Mouse (Mus musculus): ENCODE data around the gene Adamts6.

Adamts6 gene

DNA sequence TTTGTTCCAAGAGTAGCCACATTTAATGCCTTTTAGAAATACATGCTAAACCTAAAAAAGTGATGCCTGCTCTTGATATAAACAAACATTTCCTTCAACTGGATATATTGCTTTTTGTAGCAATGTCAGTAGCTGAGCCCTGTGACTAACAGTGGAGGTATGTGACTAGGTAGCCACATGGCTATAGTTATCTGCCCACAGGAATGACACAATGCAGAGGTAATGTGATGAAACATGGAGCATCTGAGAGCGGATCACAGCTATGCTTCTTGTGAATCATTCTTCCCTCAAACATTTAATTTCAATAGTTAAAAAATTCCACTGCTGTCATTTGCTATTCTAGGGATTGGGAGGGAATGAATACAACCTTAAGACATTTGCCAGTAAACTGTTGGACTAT, 172.7 kb downstream of the Adamts6 start:
- DNase-seq (ENCODE audit: low read depth, low spot score) = no peak

DNA sequence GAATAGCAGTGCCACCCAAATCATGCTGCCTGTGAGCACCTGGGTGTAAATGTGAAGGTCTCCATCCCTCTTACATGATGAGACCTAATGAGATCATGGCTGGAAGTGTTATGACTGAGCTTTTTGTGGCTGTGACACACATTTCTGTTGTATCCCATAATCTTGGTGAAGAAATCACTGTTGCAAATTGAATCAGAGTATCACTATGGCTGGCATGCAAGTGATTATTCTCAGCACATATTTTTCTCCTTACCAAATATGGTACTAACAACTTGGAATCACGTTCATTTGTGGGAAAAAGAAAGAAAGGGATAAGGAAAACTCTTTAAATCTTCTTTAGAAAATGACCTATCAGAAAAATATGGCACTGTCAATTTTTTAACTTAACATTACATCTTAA, 180.4 kb downstream of the Adamts6 start:
- no peak for DNase-seq (ENCODE audit: low read depth, low spot score)

DNA sequence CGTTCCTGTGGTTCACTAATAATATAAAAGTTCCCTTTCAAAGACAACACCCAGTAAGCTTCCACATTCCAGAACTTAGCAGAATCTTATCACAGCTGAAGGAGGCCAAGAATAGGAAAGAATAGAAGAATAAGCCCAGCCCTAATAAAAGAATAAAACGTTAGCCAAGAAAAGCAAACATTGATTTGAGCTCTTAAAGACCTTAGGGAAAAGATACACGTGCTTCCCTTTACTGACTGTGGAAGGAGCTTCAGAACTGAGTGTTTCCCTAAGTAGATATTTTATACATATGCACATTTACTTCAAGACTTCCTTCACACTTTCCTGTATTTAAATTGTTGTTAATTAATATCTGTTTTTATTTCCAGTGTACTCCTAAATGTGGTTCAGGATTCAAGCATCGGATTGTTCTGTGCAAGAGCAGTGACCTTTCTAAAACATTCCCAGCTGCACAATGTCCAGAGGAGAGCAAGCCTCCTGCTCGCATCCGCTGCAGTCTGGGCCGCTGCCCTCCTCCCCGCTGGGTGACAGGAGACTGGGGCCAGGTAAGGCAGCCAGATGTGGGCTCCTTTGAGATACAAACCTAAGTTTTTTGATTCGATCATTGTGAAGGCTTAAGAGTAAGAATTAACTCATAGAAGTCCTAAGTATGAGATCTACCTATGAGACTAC, 188.8 kb downstream of the Adamts6 start:
- no peak for DNase-seq (ENCODE audit: low read depth, low spot score)

DNA sequence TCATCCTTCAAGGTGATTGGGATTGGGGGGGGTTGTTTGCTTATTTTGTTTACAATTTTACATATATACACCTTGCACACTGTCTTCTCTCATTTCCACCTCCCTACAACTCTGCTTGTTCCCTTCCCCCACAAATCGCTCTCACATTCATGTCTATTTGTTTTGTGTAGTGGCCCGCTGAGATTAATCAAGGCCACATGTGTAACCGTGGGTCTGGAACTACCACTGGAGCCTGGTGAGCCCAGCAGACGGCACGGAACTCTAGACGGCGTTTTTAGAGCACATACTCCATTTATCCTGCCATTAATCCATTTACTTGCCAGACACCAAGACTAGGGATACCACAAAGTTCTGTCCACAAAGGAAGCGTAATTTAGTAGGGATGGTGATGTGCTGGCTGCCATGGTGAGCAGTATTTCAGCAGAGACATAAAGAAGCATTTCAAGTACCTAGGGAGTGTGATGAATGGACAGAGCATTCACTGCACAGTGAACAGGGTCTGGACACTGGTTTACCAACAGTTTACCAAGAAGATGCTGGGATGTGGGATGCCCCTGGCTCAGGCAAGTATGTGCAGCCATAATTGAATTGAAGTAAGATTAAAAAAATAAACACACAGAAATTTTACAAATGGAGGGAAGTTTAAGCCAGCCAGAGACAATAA, 194.9 kb downstream of the Adamts6 start:
- DNase-seq (ENCODE audit: low read depth, low spot score) = no peak

DNA sequence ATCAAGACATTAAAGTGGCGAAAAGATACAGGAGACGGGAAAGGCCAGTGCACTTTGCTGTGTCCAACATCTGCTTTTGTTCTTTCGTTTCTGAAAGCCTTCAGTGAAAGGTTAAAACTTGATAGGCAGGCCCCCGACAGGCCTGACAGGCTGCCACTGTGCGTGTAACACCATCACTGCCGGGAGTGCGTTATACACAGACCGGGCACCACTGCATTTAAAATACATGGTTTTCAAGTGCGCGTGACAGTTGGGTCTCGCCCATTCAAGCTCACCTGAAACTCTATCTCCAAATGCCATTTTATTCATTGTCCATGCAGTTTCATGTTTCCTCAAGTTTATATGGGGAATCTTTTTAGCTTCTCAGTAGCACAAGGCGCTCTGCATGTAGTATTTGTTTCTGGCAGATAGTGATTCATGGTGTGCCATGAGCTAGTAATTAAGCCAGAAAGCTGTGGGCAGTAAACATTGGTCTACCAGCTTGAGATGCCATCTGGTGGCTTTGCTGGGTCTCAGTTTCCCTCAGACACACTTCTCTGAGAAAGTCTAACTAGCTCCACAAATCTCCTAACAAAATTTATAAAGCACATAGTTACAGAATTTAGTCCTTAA, 195.6 kb downstream of the Adamts6 start:
- no peak for DNase-seq (ENCODE audit: low read depth, low spot score)

DNA sequence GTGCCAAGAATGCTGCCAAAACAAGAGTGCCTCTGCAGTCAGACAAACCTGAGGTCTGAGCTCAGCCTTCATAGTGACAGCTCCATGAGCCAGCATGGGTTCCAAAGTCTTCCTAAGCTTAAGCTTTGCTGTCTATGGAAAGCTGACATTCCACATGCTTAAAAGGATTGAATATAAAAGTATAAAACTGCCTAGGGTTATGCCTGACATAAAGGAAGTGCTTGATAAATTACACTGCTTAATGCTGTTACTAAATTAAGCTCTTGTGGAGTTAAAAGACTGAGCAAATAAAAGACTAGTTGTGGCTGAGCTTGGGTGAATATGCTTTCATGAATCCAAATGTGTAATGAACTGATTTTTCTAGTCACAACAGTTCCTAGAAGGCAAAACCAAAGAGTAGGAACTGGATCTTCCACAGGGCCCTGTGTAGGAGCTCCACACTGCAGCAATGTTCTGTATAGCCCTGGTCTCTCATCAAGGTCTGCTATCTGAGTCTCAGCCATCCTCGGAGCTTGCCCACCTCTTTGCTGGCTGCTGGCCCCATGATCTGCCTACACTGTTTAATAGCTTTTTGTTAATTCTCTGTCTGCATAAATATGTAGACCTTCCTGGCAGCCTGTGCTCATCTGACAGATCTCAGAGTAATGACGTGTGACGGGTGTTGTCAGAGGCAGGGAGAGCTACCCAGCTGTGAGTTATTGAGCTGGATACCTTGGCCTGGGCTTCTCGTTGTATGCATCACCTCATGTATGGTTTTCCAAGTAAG, 203.6 kb downstream of the Adamts6 start:
- no peak for DNase-seq (ENCODE audit: low read depth, low spot score)

- DNase-seq (ENCODE audit: low read depth, low spot score) = no peak
Measured at GRCm38 (mm10) chr13:104493466-104493993, 205.9 kb downstream of the Adamts6 start.

DNA sequence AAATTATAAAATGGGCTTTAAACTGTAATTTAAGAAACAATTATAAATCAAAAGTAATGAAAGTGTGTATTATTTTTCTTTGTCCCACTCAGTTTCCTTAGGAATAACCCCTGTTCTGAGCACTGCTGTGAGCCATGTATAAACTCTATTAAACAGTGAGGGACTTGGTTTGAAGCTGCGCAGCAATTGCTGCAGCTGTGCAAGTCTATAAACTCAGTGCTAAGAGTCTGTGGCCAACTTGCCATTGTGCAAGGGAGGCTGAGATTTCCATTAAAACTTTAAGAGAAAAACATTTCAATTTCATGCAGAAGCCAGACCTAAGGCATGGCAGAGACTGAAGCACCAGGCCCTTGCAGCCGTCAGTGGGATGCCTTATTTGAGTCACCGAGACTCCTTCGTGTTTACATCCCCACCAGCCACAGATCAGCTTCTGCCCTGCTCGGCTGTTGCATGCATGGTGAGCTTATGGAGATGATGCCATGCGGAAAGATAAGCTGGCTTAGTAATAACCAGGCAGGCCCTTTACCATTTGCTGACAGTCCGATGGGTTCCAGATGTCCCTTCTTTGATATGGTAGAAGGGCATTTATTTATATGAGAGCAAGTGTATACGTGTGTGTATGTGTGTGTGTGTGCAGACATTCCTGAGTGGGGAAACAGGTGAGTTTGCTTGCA, 206.7 kb downstream of the Adamts6 start:
- DNase-seq (ENCODE audit: low read depth, low spot score) = no peak

DNA sequence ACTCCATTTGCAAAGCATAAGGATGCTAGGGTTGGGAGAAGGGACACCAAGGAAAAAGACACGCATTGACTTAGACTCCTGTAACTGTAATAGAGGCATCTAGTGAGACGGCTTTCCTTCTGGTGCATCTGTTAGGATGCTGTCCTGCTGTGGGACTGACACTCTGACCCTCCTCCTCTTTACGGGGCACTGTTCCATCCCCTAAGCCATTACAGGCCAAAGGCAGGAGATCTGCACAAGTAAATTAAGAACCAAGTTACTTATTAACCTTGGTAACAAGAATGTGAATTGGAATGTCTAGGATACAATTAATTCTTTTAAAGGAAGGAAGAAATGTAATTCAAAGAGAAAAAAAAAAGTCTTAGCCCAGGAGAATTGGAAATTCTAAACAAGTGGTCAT, 210.0 kb downstream of the Adamts6 start:
- DNase-seq (ENCODE audit: low read depth, low spot score) = no peak

DNA sequence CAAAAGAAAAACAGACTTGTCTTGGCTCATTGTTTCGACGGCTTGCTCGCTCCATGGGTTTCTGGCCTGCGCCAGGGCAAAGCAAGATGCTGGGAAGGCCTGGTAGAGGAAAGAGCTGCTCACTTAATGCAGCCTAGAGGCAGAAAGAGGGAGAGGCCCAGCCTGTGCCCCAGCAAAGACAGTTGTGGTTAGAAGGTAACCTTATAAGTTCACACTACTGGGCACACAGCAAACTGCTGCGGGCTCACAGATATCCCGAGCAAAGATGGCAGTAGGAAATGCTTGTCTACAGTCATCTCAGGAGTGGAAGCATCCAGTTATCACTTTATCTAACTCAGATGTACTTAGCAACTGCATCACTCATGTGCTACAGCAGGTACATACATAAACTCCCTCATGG, 211.0 kb downstream of the Adamts6 start:
- DNase-seq (ENCODE audit: low read depth, low spot score) = no peak

- DNase-seq (ENCODE audit: low read depth, low spot score) = no peak
Measured at GRCm38 (mm10) chr13:104499116-104500040, 211.7 kb downstream of the Adamts6 start.

DNA sequence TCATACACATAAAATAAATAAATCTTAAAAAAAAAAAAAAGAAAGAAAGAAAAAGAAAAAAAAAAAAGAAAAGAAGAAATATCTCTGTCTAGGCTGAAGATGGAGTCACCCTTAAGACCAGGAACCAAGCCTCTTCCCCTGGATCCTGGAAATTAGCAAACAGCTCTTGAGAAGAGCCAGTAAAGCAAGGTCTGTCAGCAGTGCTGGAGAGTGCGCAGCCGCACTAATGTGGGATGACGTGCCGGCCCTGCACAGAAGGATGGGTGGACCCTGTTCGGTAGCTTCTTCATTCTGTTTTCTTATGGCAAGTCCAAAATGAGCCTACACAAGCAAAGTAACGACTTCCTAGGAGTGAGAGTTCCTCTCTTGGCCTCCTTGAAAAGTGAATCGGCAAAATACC, 214.8 kb downstream of the Adamts6 start:
- DNase-seq (ENCODE audit: low read depth, low spot score) = no peak

- no peak for DNase-seq (ENCODE audit: low read depth, low spot score)
Measured at GRCm38 (mm10) chr13:104504043-104504442, 216.4 kb downstream of the Adamts6 start.

DNA sequence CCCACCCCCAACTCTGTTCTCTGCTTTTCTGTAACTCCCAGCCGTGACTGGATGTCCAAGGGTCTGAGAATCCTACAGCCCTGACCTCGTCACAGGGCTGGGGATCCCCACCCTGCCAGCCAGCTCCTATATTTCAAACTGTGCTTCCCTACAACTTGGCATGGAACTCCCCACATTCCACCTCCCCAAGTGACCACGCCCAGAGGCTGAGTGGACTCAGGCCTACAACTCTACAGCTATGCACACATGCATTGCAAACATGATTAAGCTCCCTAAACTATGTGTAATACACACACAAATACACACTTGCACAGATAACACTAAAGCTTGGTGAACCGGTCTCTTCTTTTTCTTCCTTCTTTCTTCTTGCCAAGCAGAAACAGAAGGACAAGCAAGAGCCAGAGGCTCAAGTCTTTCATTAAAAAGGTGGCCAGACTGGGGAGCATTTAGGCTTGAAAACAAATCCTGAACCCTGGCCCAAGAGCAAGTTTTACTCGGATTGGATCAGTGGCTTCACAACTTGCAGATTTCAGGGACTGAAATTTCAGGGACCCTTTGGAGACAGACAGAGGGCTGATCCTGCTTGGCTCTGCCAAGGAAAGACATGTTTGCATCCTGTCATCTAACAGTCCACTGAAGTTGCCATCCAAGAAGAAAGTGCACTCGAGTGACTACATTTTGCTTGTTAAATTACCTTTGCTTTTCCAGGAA, 218.7 kb downstream of the Adamts6 start:
- no peak for DNase-seq (ENCODE audit: low read depth, low spot score)

GRCm38 (mm10) chr13:104507671-104508070, 220.0 kb downstream of the Adamts6 start:
- DNase-seq (ENCODE audit: low read depth, low spot score) = no peak

GRCm38 (mm10) chr13:104509561-104510493, 222.2 kb downstream of the Adamts6 start:
- DNase-seq (ENCODE audit: low read depth, low spot score) = no peak

DNA sequence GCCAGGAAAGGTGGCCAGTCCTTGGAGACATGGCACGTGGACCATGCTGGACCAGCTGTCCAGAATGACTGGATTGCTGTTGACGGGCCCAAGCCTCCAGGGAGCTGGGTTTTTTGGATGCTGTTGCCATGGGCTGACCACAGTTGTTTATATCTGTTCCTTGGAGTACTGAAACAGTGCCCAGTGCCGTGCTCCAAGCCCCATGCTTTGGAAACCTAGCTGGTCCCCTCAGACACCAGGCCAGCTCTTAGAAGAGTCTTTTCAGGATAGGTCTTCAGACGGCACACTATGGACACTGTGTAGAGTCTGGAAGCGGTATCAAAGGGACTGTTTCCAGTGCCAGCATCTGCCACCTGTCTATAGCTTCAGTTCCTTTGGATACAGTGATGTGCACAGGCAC, 223.1 kb downstream of the Adamts6 start:
- no peak for DNase-seq (ENCODE audit: low read depth, low spot score)

GRCm38 (mm10) chr13:104515054-104515453, 227.4 kb downstream of the Adamts6 start:
- DNase-seq (ENCODE audit: low read depth, low spot score) = no peak

DNA sequence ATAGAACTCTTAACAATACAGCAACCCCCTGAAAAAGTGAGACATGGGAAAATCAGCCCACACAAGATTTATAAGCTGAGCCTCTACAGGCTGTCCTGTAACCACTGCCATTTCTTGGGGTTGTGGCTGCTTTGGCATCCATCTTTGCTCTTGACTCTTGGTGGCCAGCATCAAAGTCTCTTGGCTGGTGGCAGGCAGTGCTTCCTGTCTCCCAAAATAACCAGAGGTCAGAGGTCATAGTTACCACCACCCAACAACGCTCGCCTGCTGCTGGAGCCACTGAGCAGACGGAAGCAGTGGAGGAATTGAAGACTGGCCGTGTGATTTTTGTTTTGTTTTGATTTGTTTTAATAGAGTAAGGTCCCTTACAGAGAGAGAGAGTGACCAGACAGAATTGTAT, 228.5 kb downstream of the Adamts6 start:
- DNase-seq (ENCODE audit: low read depth, low spot score) = no peak

All from embryo, embryonic 11.5 days (tissue).